Mouse (Mus musculus) stomach, postnatal 0 days (tissue): ENCODE results near the gene C2.

Source experiments
- CTCF ChIP-seq: IDR thresholded peaks from 2 replicates; pipeline ENCODE4 v1.5.1; 2016; ENCODE audit warnings: antibody characterized with exemption, low read depth, mild to moderate bottlenecking, moderate library complexity
- EP300 ChIP-seq: optimal IDR thresholded peaks from 2 replicates; pipeline ENCODE3; 2016; ENCODE audit warnings: antibody characterized with exemption

DNA sequence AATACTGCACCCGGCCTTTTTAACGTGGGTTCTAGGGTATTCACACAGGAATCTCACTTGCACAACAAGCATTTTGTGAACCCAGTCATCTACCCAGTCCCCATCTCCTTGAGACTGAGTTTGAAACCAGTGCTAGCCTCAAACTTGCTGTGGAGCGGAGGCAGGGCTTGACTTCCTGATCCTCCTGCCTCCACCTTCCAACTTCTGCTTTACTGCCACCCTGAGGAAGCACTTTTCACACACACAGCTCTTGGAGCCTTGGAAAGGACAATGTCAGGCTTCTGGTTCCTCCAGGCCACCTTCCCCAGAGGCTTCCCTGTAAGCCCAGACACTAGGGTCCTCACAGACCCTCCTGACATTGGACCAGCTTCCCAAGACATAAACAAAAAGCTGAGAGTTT, 14.7 kb downstream of the C2 start:
- TF ChIP-seq CTCF (peak; percentile 55), EP300 (no peak)
